Mouse (Mus musculus): ENCODE results near the gene Cep104. TPM values are rescaled to one million over a fixed set of nuclear protein-coding genes. Genes with fewer than 3 reads are reported as not detected.
A peak's percentile ranks its signal among the peaks of the same experiment; 100 is the strongest.

Cep104 gene
- 10 to 100 TPM; 26.5 to 27.9 TPM for total RNA-seq (2021)
- long read RNA-seq, experiment 1, full-length matches to known transcripts, result 30 of 51 reads
- long read RNA-seq, experiment 1, partial matches to known transcripts, result 7 of 51 reads
- long read RNA-seq, experiment 1, other reads (novel, unspliced or antisense), result 14 of 51 reads
- long read RNA-seq, experiment 2, full-length matches to known transcripts, result 18 of 38 reads
- long read RNA-seq, experiment 2, partial matches to known transcripts, result 15 of 38 reads
- long read RNA-seq, experiment 2, other reads (novel, unspliced or antisense), result 5 of 38 reads

DNA sequence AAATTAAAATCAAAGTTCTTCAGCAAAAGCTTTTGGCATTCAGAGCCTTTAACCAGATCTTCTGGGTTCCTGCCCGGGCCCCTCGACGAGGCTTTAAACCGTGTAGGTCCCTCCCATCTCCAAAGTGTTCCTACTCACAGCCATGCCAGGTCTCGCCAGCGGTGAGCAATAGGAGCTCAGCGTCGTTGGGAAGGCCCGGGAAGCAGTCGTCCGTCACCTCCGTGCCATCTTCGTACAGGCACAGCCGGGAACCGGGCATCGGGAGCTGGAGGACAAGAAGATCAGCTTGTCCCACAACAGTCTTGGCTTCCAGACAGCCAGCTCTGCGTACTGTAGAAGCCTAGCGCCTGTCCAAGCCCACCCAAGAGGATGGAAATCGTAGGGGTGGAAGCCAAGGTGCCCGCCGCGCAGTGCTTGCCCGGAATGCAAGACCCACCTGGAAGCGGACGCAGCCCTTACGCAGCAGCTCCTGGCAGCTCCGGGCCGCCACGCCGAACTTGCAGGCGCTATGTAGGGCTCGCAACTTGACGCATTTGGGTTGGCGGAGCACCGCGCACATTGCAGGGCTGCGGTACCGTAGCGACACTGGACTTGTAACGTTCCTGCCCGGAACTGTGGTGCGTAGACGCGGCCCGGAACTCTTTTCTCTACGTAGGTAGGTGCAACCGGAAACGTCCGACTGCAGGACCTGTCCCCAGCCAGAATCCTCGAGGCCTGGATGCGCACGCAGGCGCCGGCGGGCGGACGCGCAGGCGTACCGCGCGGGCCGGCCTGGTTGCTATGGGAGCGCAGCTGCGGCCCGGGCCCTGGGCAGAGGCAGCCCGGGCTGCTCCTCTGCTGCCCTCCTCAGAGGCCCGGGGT is at the start of gene Cep104, which contains the start of gene Dffb:
Gene Cep104, plus strand, starts transcription at position 764 of the 861 bp plus-strand sequence.
Gene Dffb, minus strand, starts transcription at position 696 of the 861 bp plus-strand sequence.
- DNase-seq (ENCODE audit: low spot score), result peak; percentile 93

DNA sequence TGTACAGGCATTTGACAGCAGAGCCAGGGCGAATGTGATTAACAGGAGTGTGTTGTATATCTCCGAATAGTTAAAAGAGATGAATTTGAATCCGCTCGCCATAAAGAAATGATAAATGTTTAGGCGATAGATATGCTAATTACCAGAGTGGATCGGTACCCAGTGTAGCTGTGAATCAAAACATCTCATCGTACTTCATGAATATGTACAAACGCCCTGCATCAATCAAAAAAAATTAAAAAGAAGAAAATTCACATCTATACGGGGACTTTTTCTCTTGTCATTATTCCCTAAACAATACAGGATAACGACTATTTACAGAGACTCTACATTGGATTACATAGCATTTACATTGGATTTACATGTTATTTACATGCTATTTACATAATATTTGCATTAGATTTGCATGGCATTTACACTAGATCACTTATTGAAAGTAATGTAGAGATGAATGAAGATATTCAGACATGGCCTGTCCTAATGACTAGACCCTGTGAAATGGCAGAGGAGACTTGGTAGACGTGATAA is 46.2 kb upstream of the Cep104 start:
- DNase-seq (ENCODE audit: low spot score), result no peak

DNA sequence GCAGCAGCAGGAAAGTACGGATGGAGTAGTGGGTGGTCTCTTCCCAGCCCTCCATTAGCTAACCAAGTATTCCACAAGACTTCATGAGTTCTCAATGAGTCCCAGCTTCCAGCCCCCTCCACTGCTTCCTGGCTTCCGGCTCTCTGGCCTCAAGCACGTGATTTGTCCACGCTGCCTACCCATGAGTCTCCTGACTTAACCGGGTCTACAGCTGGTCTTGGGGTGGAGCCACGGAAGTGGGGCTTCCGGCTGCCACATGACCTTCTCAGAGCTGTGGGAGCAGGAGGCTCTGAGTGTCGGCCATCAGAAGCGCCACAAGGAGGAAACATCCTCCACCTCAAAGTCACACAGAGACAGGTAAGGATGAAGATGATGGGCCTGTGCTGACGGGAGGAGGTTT is 45.6 kb upstream of the Cep104 start:
- no peak for DNase-seq (ENCODE audit: low spot score)

DNA sequence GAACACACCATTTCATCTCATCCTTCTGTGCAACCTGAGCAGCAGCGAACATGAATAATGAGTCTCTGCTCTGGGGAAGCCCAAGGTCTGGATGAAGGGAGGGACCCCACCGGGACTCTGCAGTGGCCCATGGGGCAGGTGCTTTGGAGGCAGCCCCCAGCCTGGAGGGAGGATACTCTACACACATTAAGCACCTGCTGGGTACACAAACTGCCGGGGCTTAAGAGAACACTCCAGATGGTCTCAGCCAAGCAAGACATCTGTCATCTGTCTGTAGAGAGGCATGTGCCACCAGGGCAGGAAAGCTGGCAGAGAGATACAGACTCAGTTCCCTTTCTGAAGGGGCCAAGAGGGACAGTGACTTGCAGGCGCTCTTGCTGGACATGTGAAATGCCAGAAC is 45.1 kb upstream of the Cep104 start:
- DNase-seq (ENCODE audit: low spot score), result no peak

DNA sequence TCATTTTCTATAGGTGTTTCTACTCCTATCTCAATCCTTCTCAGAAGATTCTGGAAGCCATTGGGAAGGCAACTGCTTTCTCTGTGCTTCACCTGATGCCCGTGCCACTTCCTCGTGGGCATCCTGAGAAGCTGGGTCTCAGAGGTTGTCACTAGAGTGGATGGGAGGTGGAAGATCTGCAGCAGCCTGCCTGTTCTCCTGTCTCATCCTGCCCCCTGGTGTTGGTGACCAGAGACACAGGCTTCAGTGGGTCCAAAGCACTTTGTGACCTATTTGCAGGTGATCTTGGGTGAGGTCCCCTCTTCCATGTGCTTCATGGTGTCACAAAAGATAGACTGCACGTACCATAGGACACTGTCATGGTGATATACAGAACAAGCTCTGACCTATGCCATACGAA is 31.8 kb upstream of the Cep104 start:
- no peak for DNase-seq (ENCODE audit: low spot score)

DNA sequence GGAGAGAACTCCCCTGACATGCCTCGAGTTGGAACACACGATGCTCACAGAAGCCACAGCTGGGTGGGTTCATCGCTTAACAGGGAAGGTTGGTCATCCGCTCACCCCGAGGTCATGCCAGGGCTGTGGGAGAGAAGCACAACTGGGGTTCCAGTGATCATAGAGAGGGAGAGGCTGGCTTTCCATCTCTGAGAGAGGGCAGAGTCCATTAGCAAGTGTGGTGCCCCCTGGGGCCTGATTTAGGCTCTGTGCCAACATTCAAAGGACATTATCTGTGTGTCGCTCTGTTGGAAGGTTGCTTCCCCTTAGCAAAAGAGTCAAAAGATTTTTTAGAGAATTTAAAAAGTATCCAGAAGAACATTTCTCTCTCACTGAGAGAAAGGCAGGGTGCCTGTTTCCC is 30.7 kb upstream of the Cep104 start:
- no peak for DNase-seq (ENCODE audit: low spot score)

DNA sequence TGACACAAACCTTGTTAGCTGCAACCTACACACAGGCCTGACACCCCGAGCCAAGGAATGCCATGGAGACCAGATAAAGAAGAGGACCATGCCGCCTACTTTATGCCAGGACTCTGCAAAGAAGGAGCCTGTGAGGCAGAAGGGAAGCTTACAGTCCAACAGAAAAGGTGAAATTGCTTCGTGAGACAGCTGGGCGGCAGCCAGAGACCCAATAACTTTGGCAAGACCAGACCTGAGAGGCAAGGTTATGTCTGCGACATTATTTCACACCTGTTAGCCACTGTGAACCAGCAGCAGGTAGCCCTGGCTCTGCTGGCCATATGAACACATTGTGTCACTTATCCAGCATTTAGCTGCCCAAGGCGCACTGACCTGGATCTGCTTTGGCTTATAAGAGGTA is 29.3 kb upstream of the Cep104 start:
- DNase-seq (ENCODE audit: low spot score), result no peak

DNA sequence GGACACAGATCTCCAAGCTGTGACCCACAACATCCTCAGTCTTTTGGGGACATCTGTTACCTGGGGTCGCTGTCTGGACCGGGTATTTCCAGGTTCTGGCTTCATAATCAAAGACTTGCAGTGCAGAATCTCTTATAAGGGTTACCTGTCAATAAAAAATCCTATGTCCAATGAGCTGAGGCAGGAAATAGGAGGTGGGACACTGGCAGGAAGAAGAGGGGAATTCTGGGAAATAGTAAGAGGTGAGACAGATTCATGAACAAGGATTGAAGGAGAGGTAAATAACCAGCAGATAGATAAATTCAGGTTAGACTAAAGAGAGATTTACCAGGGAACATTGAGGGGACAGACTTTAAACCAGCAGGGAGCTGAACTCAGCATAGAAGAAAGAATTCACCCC is 24.6 kb upstream of the Cep104 start:
- DNase-seq (ENCODE audit: low spot score), result no peak

DNA sequence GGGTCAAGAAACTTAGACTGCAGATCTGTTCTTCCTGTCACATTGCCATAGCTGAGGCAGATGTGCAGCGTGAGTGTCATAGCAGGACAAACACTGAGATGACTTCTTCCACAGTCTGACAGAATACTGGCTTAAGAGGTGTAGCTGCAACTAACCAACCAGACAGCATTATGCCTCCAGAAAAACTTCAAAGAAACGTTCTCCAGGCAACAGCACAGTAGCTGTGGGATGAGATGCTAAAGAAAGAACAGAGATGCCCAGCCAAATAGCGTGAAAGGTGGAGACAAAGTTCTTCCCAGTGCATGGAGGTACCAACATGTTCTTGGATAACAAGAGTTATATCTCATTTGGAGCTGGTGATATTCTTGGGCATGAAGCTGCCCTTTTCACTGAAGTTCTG is 23.8 kb upstream of the Cep104 start:
- DNase-seq (ENCODE audit: low spot score), result no peak

DNA sequence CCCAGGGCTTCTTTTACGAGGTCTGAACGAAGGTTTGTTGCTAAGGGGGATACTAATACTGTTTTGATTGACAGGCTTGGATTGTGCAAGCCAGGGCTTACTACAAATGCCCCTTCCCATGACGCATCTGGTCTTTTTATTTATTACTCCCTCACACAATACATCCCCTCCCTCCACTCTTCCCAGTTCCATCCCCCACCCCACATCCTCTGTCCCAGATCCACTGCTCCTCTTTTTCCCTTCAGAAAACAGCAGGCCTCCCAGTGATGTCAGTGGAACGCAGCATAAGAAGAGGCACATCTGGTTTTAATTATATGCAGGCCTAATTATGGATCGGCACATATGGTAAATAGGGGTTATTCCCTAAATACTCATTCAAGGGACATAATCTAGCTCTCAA is 23.3 kb upstream of the Cep104 start:
- no peak for DNase-seq (ENCODE audit: low spot score)

DNA sequence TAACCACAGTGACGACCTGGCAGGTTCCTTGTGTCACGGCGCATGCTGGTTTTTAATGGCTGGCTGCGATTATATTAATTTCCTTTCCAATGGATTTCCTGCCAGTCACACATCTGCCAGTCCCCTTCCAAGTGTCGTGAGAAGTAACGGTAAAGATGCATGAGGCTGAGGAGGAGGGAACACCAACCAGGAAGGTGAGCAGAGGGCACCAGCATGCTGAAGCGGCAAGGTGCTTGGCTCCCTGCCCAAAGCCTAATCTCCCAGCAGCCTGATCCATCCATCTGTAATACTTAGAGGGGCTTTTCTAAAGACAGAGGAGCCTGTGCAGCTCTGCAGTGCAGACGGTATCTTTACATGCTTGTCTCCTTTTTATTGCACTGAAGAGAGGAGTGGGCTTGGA is 19.3 kb upstream of the Cep104 start:
- DNase-seq (ENCODE audit: low spot score), result no peak

DNA sequence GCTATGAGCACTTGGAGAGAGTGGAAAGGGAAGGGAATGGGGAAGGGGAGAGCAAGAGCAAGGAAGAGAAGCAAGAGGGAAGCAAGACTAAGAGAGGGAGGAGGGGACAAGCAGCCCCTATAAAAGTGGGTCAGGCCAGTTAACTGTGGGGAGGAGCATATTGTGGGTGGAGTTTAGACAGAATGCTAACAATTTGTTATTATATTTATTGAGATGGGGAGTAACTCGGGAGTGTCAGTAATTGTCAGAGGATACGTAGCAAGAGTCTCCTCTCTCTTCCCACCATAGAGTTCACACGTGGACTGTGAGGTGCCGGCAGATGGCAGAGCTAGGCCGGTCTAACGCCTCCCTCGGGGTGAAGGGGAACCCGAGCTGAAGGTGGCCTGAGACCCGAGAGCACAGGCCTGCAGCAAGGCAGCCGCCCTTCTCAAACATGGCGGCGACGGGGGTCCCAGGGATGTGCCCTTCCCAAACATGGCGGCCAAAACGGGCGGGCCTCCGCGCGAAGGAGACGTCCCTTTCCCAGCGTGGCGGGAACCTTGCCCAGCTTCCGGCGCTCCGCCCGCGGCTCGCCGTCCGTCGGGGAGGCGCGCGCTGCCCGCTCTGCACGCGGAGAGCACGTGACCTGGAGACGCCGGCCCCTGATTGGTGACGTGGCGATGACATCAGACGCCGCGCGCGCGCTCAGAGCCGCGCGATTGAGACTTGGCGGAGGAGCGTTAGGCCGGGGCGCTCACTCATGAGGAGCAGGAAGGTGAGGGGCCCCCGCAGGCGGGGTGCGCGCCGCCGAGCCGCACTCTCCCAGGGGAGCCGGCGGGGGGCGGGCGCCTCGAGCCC is 18.2 kb upstream of the Cep104 start, which contains the start of gene A430005L14Rik:
Gene A430005L14Rik, plus strand, starts transcription at position 669 of the 837 bp plus-strand sequence.
- DNase-seq (ENCODE audit: low spot score), result peak; percentile 96

DNA sequence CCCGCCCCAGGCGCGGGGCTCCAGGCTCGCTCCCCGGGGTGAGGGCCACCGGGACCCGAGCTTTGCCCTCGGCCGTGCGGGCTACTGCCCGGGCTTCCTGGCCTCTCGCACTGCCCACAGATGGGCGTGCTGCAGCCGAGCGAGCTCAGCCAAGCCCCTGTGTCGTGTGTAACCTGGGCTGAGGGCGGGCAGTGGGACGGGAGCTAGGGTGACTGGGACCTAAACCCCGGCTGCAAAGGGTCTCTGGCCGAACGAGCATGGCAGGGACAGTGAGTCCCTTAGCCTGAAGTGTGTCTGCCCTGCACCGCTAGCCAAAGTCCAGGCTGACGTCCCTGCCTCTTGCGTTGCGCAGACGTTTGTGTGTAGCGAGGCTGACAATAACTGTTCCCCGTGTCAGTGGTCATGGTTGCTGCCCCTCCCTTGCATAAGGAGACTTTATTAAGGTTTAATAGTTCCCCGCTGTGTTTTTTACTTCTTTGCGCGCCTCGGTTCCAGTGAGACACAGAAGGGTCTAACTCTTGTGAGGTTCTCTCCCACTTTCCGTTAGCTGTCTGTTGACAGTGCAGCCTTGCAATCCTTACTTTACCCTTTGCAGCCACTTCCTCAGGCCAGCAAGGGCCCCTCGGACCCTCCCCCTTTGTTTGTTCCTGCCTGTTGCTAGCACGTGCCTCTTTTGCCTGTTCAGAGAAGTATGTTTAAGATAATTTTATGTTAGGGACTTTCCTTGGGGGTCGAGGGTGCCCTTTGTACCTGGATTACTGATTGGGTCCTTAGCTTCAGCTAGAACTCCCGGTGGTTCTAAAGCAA is 17.3 kb upstream of the Cep104 start:
- no peak for DNase-seq (ENCODE audit: low spot score)

DNA sequence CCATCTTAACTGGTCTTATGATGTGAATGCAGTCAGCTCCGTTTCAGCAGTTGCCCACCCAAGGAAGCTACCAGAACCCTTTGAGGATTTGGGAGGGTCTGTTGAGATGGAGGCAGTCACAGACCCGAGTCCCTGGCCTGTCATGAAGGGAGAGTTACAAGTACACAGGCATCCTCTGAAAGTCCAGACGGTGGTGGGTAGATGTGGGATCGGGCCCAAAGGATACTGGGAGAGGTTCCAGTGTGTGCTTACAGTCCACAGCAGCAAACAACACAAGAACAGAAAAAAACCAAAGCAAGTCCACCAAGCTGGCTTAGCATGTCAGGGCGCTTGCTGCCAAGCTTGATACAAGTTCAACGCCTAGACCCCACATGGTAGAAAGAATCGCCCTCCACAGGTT is 12.4 kb upstream of the Cep104 start:
- no peak for DNase-seq (ENCODE audit: low spot score)

DNA sequence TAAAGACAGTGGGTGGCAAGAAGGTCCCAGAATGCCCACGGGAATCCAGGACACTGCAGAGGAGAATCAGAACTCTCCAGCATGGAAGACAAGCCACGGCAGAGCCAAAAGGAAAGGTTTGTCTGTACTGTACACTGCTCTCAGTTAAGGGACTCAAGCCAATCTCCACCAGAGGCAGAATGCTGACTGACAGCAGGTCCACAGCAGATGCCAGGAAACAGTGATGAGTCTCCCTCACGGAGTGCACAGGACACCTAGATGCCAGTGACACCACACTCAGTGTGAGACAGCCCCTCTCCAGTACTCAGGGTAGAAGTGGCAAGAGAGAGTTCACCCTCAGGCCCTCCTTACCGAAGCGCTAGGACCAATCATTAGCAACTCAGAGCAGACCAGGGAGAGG is 8.3 kb upstream of the Cep104 start:
- DNase-seq (ENCODE audit: low spot score), result no peak

DNA sequence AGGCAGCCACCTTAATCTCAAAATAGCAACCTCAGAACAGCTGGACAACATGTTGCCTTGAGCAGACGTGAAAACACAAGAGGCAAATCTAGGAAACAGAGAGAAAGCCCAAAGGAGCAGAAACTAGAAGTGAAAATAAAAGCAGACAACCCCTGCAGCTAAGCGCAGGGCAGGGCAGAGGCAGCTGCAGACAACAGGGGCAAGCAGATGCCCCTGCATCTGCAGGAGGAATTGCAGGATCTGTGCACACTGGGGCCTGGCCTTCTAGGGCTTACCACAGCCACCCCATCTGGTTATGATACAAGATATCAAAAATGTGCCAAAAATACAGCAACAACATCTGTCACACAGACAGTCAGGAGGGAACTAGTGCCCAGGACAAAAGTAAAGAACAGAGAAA is 7.4 kb upstream of the Cep104 start:
- DNase-seq (ENCODE audit: low spot score), result no peak

DNA sequence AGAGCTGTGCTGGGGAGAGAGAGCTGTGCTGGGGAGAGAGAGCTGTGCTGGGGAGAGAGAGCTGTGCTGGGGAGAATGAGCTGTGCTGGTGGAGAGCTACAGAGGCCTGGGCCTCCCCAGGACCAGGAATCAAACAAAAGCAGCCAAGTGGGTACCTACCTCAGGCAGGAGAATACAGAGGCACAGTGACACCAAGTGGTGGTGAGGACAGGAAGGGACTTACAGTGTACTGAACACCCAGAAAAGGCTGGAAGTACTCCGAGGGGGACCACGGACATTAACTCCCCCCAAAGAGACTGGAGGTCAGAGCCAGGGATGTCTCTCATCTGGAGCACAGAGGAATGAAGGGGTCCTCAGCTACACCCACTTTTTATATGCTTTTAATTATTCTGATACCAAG is 6.9 kb upstream of the Cep104 start:
- DNase-seq (ENCODE audit: low spot score), result no peak

DNA sequence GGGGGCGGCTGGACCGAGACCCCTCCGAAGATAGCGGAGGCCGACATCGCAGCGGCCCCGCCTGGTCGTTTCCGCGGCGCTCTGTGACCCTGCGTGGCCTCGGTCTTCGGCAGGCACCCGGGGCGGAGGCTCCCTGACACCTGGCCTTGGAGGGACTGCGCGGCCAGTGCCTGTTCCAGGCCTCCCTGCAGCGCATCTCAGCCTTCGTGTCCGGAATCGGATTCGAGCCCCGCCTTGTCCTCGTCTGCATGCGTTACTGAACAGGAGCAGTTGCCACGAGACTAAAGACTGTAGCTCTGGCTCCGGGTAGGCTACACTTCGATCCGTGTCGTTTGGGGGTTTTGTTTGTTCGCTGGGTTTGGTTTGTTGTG is 283 bp downstream of the Cep104 start:
- no peak for DNase-seq (ENCODE audit: low spot score)

DNA sequence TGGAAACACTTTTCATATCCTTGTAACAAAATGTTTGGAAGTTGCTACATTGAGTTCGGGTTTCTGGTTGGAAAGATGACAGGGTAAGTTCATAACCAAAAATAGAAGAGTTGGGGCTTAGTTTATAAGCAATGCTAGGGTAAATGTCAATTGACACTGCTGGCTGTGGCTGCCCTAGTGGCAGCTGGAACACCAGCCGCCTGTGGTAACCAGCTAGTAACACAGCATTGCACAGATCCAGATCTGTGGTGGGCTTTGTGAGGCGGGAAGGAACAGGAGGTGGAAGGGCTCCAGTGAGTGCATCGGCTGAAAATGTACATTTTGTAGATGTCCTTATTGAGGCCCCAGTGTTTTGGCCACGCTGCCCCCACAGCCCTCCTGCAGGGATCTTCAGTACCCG is 774 bp downstream of the Cep104 start:
- DNase-seq (ENCODE audit: low spot score), result no peak

DNA sequence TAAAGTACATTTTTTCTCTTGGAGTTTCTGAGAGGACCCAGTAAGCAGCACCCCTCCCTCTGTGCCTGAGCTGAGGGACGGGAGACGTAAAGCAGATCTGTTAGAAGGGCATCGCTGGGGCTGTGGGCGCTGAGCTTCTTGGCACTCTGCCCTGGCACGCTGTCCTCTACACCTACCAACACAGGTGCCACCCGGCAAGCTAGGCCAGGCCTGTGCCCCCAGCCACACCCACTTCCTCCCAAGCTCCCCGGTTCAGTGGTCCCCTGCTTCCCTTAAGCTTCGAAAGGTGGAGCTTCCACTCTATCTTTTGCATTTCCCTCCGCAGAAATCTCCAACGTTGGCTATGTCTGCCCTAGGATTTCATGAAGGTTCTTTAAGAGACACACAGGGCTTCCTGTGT is 4.2 kb downstream of the Cep104 start:
- DNase-seq (ENCODE audit: low spot score), result no peak

DNA sequence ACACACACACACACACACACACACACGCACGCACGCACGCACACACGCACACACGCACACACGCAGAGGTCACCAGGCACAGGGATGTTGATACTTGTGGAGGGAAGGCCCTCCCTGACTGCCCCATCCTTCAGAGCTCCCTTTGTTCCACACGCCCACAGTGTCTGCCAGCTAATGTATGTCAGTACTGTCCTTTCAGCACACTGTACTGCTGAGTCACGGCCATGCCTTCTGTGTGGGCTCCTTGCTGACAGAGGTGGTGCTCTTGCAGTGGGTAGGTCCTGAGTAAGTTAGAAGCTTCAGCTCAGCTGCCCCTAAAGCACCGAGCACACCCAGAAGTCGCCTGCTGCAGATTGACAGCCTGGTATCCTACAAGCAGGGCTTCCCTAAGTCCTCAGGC is 5.5 kb downstream of the Cep104 start:
- DNase-seq (ENCODE audit: low spot score), result no peak

Measured in gastrocnemius, adult 18-20 months (tissue).